Mouse (Mus musculus) frontal cortex, postnatal 10 days (tissue): ENCODE measurements around the gene BC048679.
"Not testable (repeated sequence)": the region's sequence is repeated elsewhere in the genome, so short reads cannot be mapped to it uniquely, and the experiment has no call there.

ENCODE experiments used
- DNase-seq, 2 experiments: peaks; one replicate each; pipeline ENCODE4 v3.0.0; 2022; ENCODE audit warnings: low spot score in 2 of 2, mixed read lengths in 1 of 2

The BC048679 gene

DNA sequence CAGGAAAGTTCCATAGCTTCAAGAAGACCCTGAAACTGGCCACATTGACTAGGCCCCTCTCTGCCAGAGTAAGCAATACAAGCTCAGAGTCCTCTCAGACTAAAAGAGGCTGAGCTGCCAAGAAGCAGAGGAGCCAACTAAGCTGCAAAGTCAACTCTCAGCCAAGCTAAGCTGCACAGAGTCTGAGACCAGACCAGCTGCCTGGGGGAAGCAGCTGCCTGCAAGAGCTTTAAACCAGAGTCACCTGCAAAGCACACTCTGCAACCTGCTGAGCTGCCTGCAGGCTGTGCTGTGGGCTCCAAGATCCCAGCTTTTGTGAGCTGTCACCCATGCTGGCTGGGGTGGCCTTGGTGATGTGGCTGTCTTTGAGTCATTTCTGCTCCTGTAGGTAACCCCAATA is 19.8 kb downstream of the BC048679 start:
- DNase-seq = not testable (repeated sequence)

DNA sequence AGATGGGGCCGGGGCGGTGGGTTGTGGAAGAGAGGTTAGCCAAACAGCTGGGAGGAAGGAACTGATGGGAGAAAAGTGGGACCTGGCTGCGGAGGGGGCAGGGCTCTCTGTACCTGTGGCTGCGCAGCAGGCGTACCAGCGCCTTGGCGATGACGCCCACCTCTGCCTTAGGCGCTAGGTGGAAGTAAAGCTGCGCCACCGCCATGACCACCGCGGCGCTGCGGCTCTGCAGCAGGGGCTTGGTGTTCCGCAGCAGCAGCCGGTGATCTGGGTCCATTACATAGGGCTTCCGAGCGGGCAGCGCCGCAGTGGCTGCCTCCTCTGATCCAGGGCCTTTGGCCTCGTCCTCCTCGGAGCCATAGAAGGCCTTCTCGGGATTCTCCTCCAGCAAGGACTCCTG is 21.2 kb downstream of the BC048679 start:
- DNase-seq = no peak

DNA sequence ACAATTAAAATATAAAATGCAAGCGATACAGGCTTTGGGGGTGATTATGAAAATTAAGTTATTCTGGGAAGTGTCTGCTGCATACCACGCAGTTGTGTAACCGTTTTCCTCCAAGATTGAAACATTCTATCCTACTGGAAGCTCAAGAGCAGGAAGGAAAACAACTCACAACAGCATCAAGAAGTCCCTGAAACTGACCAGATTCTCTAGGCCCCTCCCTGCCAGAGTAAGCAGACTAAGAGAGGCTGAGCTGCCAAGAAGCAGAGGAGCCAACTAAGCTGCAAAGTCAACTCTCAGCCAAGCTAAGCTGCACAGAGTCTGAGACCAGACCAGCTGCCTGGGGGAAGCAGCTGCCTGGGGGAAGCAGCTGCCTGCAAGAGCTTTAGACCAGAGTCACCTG is 22.9 kb downstream of the BC048679 start:
- no peak for DNase-seq

DNA sequence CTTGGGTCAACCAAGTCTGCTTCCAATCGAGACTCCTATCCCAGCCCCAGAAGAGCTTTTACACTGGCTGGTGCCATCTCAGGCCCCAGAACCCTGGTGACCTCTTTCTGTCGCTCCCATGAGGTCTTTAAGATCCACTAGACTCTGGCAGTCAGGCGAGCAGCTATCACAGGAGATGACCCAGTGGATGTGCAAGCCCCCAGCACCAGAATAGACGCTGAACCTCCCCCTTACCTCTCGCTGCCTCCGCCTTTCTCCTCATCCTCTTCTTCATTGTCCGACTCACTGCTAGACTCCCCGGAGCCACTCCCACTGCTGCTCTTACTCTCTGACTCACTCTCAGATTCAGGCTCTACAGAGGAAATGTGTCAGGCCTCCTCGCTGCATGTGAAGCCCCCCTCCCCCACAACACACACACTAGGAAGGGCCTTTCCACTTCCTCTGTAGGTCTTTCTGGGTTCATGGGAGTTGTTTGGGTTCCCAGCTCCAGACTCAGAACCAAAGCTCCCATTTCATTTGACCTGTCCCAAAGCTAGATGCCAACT is 33.1 kb downstream of the BC048679 start:
- DNase-seq = no peak

DNA sequence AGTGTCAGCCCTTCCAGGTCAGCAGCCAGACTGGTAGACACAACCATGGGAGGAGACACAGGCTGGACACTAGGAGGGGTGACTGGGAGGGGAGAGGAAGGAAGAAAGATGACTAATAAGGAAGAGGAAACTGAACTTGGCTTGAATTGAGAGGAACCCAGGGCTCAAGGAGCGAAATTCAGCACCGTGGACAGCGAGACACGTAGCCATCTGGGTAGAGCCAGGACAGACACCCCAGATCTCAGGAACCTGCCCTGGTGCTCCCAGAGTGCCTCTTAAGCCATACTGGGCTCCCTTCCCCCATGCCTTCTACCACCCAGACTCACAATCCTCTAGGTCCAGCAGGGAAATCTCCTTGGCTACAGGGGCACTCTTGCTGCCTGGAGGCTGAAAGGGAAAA is 34.0 kb downstream of the BC048679 start:
- DNase-seq = no peak

DNA sequence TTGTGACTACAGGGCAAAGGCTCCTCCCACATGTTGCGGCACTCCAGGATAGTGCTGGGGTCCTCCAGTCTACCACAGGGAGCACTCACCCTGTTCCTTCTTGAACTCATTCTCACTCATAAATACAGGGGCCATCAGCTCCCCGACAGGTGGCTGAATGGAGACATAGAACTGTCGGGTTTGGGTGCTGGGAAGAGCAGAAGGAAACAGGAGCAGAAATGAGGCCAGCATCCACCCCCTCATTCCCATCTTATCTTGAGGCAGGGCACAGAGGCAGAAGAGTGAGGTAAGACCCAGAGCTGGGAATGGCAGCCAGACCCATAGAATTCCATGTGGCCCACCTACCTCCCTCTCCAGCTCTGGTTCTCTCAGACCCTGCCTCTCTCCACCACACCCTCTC is 35.3 kb downstream of the BC048679 start:
- DNase-seq = no peak

DNA sequence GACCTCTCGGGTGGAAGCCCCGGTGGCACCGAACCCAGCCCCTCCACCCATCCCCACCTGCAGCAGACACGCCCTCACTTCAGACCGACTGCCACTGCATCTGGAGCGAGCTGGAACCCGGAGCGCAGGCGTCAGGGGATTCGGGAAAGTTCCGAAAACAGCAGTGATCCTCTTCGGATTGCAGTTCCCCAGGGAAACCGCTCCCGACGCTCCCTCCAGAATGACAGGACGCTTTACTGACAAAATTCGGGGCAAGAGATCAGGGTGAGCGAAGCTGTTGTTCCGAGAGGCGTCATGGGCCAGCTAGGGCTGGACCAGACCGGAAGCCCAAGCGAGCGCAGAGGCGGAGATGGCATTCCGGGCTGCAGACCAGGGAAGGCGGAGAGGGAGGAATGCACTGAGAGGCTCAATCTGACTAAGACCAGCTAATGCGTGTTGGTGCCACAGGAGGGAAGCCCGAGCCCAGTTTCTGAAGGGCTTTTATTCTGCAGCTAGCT is 42.9 kb downstream of the BC048679 start, which contains the start of gene Cpeb1:
TSS of gene Cpeb1 (minus strand) at position 311 of the 497 bp plus-strand sequence.
- DNase-seq = peak in 1 of 2 experiments; percentile 67

DNA sequence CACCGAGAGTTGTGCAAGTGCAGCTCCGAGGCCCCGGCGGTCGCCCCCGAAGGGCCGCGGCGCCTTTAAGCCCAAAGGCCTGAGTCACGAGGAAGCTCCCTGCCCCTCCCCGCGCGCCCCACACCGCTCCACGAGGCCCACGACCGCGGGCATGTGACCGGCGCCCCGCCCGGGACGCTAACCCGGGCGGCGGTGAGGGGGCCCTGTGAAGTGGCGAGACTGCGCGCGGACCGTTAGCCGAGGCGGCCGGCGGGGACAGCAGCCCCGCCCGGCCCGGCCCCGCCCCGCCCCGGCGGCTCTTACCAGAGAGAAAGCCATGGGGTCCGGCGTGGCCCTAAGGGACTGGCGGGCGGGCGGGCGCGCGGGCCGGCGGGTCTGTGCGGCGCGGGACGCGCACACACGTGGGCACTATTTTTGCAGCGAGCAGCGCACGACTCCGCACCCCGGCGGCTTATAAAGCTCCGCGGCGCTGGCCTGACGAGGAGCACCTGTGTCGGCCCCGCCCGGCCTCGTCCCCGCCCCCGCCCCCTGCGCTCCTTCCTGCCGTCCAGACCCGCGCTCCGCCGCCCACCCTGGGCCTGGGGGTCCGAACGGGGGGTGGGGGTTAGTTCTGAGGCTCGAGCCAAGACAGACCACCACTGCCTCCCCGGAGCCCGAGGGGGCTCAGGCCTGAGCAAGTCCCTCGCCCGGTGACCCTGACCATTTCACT is 43.6 kb downstream of the BC048679 start:
- peak in 1 of 2 experiments; percentile 46 for DNase-seq

DNA sequence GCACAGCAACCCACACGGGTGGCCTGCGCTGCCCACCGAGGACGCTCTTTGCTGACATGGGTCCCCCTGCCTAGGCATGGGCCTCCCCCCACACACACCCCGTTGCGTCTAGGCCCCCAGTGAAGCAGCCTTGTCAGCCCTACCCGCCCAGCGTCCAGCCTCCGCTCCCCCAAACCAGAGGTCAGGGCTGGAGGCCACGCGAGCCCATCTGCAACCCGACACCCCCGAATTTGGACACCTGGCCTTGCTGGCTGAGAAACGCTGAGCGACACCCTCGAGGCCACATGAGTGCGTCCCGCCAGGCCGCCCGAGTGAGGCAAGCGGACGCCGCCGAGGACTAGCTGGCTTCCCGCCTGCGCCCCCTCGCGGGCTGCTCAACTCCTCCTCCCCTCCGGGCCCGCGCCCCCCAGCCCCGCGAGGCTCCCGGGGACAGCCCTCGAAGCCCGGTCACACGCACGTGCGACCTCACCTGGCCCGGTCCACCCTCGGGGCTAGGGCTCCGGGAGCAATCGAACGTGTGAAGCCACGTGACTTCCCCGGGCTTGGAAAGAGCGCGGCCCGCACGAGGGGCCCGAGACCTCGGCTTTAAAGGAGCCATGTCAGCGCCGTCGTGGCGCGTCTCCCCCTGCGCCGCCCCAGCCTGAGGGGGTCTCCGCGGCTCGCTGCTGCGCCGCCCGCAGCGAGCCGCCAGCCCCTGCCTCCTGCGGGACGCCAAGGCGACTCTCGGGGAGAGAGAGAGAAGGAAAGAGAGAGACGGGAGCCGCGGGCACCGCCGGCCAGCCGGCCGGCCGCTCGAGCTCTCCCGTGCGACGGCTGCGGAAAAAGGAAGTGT is 44.4 kb downstream of the BC048679 start:
- peak in 1 of 2 experiments; percentile 46 for DNase-seq

DNA sequence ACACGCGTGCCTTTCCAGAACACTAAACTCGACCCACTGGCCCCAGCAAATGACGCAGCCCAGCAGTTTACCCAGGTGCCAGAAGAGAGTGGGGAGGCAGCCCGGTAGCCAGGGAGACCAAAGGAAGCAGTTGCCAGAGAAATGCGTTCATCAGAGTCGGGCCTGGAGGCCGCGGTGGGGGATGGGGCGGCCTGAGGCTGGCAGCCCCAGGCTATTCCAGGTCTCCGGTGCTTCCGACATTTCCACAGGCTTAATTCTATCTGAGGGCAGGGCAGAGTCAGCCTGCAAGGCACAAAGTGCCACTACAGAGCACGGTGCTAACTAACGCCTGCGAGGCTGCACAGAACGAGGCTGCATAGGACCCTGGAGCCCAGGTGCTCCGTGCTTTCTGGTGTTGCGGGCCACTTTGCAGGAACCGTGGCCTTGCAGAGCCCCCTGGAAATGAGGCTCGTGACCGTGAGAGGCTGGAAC is 45.1 kb downstream of the BC048679 start:
- DNase-seq = peak in 1 of 2 experiments; percentile 31
